21 mouse cellular contexts compared by ENCODE assay signal in the genomic region with DNA sequence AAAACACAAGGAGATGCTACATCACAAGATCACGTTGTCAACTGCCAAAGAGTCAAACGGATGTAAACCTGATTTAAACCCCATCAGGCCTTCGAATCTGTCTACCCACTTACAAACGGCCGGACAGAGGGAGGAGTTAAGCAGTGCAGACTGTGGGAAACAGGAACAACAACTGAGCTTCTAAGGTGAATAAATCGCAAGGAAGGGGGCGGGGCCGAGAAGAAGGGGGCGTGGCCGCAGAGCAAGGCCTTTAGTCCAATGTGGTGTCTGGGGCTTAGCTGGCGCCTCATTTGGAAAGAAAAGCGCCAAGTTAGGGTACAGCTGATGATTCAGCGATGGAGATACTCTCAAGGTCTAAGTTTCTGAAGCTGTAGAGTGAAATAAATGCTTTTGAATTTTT. TPM values are rescaled to one million over a fixed set of nuclear protein-coding genes. Genes with fewer than 3 reads are reported as not detected.
DNase-seq lines count a peak whose midpoint lies in the region; ATAC-seq and TF ChIP-seq lines count a peak whose summit lies in the region.
"Had no signal": no experiment of that assay in that cellular context is flagged by ENCODE, and none has a peak within 500 bp of the region (broad histone marks: within the 10 kb centered on the region; RNA-seq: fewer than 3 reads in every experiment).

No protein-coding gene starts in this region.

- peak; percentile 80 for DNase-seq in heart, adult 11 months
- no peak for DNase-seq in heart, embryonic 10.5 days (ENCODE audit: low spot score)
- peak; percentile 12 for DNase-seq in thymus, postnatal 4 days
- DNase-seq in thymus, postnatal 25 days = no peak
- DNase-seq in layer of hippocampus, adult 2 months (ENCODE audit: low spot score in 2 of 2) = no peak
- DNase-seq in frontal cortex, adult 2 months (ENCODE audit: extremely low spot score in 1 of 2, low spot score in 1 of 2) = no peak
- DNase-seq: adrenal gland, postnatal 10 days; B cell, adult 2 months; cerebellum, adult 18-20 months; cerebellum, adult 9-10 months; cerebellum, postnatal 14 days; forebrain, postnatal 0 days; gastrocnemius, postnatal 25 days; heart, adult 2 months had no signal

- 70% methylated on average over 13 of the region's 13 CpGs for WGBS in heart, embryonic 10.5 days

- H3K4me3 ChIP-seq in heart, embryonic 10.5 days = no peak overlapping the region
- no peak overlapping the region for H3K4me3 ChIP-seq in layer of hippocampus, adult 2 months
- H3K4me3 ChIP-seq: forebrain, embryonic 10.5 days; forebrain, embryonic 13.5 days; heart, adult 2 months; hindbrain, embryonic 12.5 days; hindbrain, embryonic 15.5 days had no signal

- TF ChIP-seq CTCF in layer of hippocampus, adult 2 months (conservative IDR thresholded peaks at IDR 0.05) = no peak

- ATAC-seq in megakaryocyte-erythroid progenitor cell, adult 5-6 weeks (replicated peaks; ENCODE audit: low FRiP score, low TSS enrichment, poor library complexity, severe bottlenecking) = peak; percentile 18; the same call in 1 of the 2 replicates
- ATAC-seq: forebrain, embryonic 13.5 days; forebrain, postnatal 0 days had no signal

- H3K9me3 ChIP-seq in heart, embryonic 10.5 days = peaks cover 8% of the 10 kb centered on the region; the same call in 1 of the 2 replicates
- H3K9me3 ChIP-seq: hindbrain, embryonic 15.5 days had no signal

- H3K4me1 ChIP-seq in heart, embryonic 10.5 days = 0 out of 2 replicates have a peak, but pooled peaks cover 5% of the 10 kb centered on the region
- H3K4me1 ChIP-seq: forebrain, embryonic 10.5 days; forebrain, embryonic 13.5 days; hindbrain, embryonic 12.5 days; hindbrain, embryonic 15.5 days had no signal

- no peaks in the 10 kb centered on the region for H3K36me3 ChIP-seq in heart, embryonic 10.5 days
- H3K36me3 ChIP-seq: forebrain, embryonic 10.5 days; G1E; hindbrain, embryonic 12.5 days; hindbrain, embryonic 15.5 days had no signal

- H3K27ac ChIP-seq in heart, embryonic 10.5 days = no peak overlapping the region
- H3K27ac ChIP-seq in layer of hippocampus, adult 2 months = no peak overlapping the region
- H3K27ac ChIP-seq: forebrain, embryonic 10.5 days; forebrain, embryonic 13.5 days; heart, adult 2 months; hindbrain, embryonic 12.5 days; hindbrain, embryonic 15.5 days had no signal

- no peaks in the 10 kb centered on the region for H3K27me3 ChIP-seq in heart, embryonic 10.5 days (ENCODE audit: insufficient read depth, poor library complexity, severe bottlenecking)
- H3K27me3 ChIP-seq: CH12.LX; forebrain, embryonic 13.5 days; hindbrain, embryonic 12.5 days; hindbrain, embryonic 15.5 days had no signal

RNA-seq across cellular contexts. Expression of gene Pomp, which starts 45.3 kb away (rescaled TPM):
- 392 and 458 TPM in 2 replicates for polyA plus RNA-seq in heart, embryonic 10.5 days (2016; fragmentation: Nextera tagmentation; extraction: Ambion mirVana)
- total RNA-seq in megakaryocyte-erythroid progenitor cell, adult 5-6 weeks (2014; fragmentation: Nextera tagmentation) = 142 and 148 TPM in 2 replicates
- total RNA-seq in megakaryocyte-erythroid progenitor cell, adult 5-6 weeks (2017) = 204 and 300 TPM in 2 replicates
- total RNA-seq in layer of hippocampus, adult 2 months (2021) = 100 to 1,000 TPM; 143 to 148 TPM
- 212 and 217 TPM in 2 replicates for polyA plus RNA-seq in frontal cortex, adult 2 months (2012; rRNA removed)

Comparison
In these comparisons a context has a peak if more than half of its experiments do, and no peak if none do; other contexts are left out.
1. DNase-seq: peak in heart, adult 11 months (single experiment) and thymus, postnatal 4 days (single experiment); none in heart, embryonic 10.5 days (single experiment), thymus, postnatal 25 days (single experiment), layer of hippocampus, adult 2 months (0 of 2) and frontal cortex, adult 2 months (0 of 2).